Mouse (Mus musculus): ENCODE measurements at regions not wholly inside any gene's neighbourhood (a gene's known extent, or its start where the extent isn't known, plus 50 kb on each side); places are given as distances from the start of the nearest gene placed in this dataset.

GRCm38 (mm10) chr9:61293223-61293985 lies 78.8 kb upstream of the Tle3 start:
- TF ChIP-seq CTCF (conservative IDR thresholded peaks at IDR 0.05; ENCODE audit: low read length): no peak
- TF ChIP-seq POU5F1 (IDR thresholded peaks at IDR 0.05; ENCODE audit: borderline replicate concordance, low read length): 0 out of 2 replicates have a peak, but pooled peaks have one; percentile 25
- TF ChIP-seq NANOG (IDR thresholded peaks at IDR 0.05; ENCODE audit: borderline replicate concordance, low read length): peak; percentile 53
